Mouse (Mus musculus) C2C12 (cell line): ENCODE data around the gene Cd79b. TPM values are rescaled to one million over a fixed set of nuclear protein-coding genes. Genes with fewer than 3 reads are reported as not detected.

Experiments used
- H3K27me3 ChIP-seq: one replicate; pipeline ENCODE4 v1.6.1; 2011; ENCODE audit not compliant: control insufficient read depth, insufficient read depth, insufficient read length
- H3K36me3 ChIP-seq: one replicate; pipeline ENCODE4 v1.6.1; 2011; ENCODE audit not compliant: control insufficient read depth, insufficient read depth
- H3K4me3 ChIP-seq: one replicate; pipeline ENCODE4 v1.5.1; 2011; ENCODE audit warnings: mild to moderate bottlenecking, control low read depth; ENCODE audit not compliant: poor library complexity, insufficient read depth, severe bottlenecking
- H3K79me2 ChIP-seq: one replicate; pipeline ENCODE4 v1.6.1; 2011; ENCODE audit not compliant: control insufficient read depth, insufficient read depth
- H3K79me3 ChIP-seq: one replicate; pipeline ENCODE4 v1.6.1; 2011; ENCODE audit warnings: low read depth, control low read depth
- H3ac ChIP-seq: one replicate; pipeline ENCODE3; 2011; ENCODE audit warnings: low read depth; ENCODE audit not compliant: control insufficient read depth, insufficient read length
- CEBPB ChIP-seq: IDR thresholded peaks from one replicate; pipeline ENCODE4 v1.6.1; 2011; ENCODE audit warnings: low read depth, mild to moderate bottlenecking, control low read depth, moderate library complexity
- CTCF ChIP-seq: IDR thresholded peaks from one replicate; pipeline ENCODE4 v1.5.1; 2011; ENCODE audit not compliant: control insufficient read depth, insufficient read depth, insufficient read length
- FOSL1 ChIP-seq: IDR thresholded peaks from one replicate; pipeline ENCODE4 v1.8.0; 2011; ENCODE audit warnings: mild to moderate bottlenecking, low read length; ENCODE audit not compliant: poor library complexity, insufficient read depth, severe bottlenecking
- MAX ChIP-seq: IDR thresholded peaks from one replicate; pipeline ENCODE4 v1.6.1; 2011; ENCODE audit warnings: mild to moderate bottlenecking, control low read depth
- MYOD1 ChIP-seq: IDR thresholded peaks from one replicate; pipeline ENCODE4 v1.6.1; 2011; ENCODE audit warnings: low read depth; ENCODE audit not compliant: control insufficient read depth, insufficient read length
- MYOG ChIP-seq: IDR thresholded peaks from one replicate; pipeline ENCODE4 v1.6.1; 2011; ENCODE audit not compliant: control insufficient read depth, insufficient read length; ENCODE audit errors: extremely low read depth
- USF1 ChIP-seq: IDR thresholded peaks from one replicate; pipeline ENCODE4 v1.6.1; 2011; ENCODE audit warnings: low read depth, mild to moderate bottlenecking, control low read depth, moderate library complexity
- polyA plus RNA-seq: library from polyadenylated mRNA; unstranded; fragments of >200 nt; fragmentation: generic; extraction: Trizol; gene quantifications from one replicate; pipeline ENCODE4 v1.2.1, GENCODE M21; 2012; ENCODE audit warnings: missing spikeins

Gene Cd79b
- polyA plus RNA-seq, 1 experiment, result not detected

DNA sequence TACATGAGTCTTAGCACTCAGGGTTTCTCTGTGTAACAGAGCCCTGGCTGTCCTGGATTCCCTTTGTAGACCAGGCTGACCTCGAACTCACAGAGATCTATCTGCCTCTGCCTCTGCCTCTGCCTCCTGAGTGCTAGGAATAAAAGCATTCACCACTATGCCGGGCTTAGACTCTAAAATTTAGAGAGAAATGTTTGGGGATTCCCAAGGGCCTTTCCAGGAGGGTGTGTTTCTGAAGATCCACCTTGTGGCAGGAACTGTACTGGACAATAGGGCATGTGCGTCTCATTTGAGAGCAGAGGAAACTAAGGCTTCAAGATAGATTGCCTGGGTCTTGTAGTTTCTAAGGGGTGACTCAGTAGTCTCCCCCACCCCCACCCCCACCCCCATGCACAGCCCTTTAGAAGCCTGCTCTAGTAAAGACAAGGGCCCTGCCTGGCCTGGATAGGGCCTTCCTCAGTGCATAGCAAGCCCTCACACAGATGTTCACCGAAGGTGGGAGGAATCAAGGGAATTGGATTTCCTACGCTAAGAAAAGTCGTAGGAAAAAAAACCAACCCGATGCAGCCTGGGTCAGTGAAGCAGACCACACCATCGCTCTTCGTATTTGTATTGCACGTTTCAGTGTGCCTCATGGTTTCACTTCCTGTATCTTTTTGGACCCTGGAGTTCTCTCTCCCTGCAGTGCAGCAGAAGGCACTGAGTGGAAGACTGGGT is 9.1 kb downstream of the Cd79b start:
- H3K27me3 ChIP-seq, result peaks cover 12% of the 10 kb centered on the region
- H3K79me3 ChIP-seq, result no peaks in the 10 kb centered on the region
- H3K36me3 ChIP-seq, result no peaks in the 10 kb centered on the region
- no peak for TF ChIP-seq FOSL1
- no peaks in the 10 kb centered on the region for H3K79me2 ChIP-seq
- H3K4me3 ChIP-seq, result no peak overlapping the region
- no peak overlapping the region for H3ac ChIP-seq

- no peak overlapping the region for H3K4me3 ChIP-seq
- TF ChIP-seq CEBPB (no peak), CTCF (peak; percentile 80)
- H3K79me3 ChIP-seq, result no peaks in the 10 kb centered on the region
- H3K36me3 ChIP-seq, result no peaks in the 10 kb centered on the region
- H3ac ChIP-seq, result no peak overlapping the region
- H3K27me3 ChIP-seq, result peaks cover 13% of the 10 kb centered on the region
- no peaks in the 10 kb centered on the region for H3K79me2 ChIP-seq
Measured at GRCm38 (mm10) chr11:106302634-106303033, 11.9 kb downstream of the Cd79b start.

DNA sequence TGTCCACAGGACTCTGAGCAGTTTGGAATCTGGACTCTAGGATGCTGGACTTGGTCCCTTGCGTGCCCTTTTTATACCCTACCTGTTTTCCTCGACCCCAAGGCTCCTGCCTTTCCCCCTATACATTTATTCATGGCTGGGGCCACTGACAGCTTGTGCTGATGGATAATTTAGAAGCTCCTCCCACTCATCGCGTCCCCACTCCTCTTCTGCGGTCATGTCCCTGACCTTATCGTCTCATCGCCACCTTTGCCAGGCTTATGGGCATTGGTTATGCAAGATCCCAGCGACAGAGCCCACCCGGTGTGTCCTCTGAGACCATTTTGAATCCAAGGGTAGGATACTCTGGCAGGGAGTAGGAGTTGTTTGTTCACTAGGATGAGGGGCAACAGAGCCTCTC is 12.8 kb downstream of the Cd79b start, which contains the start of gene Gh:
Gene Gh (minus strand): TSS at position 101 of the 400 bp plus-strand sequence.
- TF ChIP-seq USF1, result no peak
- no peak for TF ChIP-seq MYOG
- TF ChIP-seq MAX, result no peak
- no peak for TF ChIP-seq FOSL1
- no peak for TF ChIP-seq MYOD1
- no peak for TF ChIP-seq CEBPB

DNA sequence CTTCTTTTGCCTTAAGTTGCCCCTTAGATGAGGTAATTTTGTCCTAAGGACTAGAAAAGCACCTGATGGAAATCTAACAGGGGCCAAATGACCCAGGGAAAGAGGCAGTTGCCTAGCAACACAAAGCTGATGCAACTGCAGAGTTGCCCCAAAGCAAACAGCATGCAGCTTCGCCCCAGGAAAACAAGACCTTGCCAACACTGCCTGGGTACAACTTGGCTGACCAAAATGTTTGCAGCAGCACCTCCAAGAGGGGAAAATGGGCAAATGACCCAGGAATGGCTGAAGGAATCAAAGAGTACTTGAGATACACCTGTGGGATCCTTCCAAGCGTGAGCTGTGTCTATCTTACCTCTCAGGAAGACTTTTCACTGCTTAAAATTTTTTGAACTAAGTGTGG is 22.7 kb downstream of the Cd79b start:
- TF ChIP-seq MYOD1, result no peak
- TF ChIP-seq CEBPB, result no peak
- TF ChIP-seq MAX, result no peak
- no peak for TF ChIP-seq CTCF
- no peak for TF ChIP-seq FOSL1
- TF ChIP-seq MYOG, result no peak
- no peak for TF ChIP-seq USF1
- no peaks in the 10 kb centered on the region for H3K79me2 ChIP-seq
- H3K4me3 ChIP-seq, result no peak overlapping the region

More for the DNA sequence above, 12.8 kb downstream of the Cd79b start, which contains the start of gene Gh:
- H3K79me3 ChIP-seq, result no peaks in the 10 kb centered on the region
- no peak within 1 kb of the TSS for H3ac ChIP-seq
- no peaks in the 10 kb centered on the region for H3K79me2 ChIP-seq
- no peaks in the 10 kb centered on the region for H3K36me3 ChIP-seq
- H3K4me3 ChIP-seq, result no peak within 1 kb of the TSS
- H3K27me3 ChIP-seq, result peaks cover 13% of the 10 kb centered on the region

GRCm38 (mm10) chr11:106290376-106290775 is 24.2 kb downstream of the Cd79b start:
- H3ac ChIP-seq, result no peak overlapping the region
- H3K27me3 ChIP-seq, result no peaks in the 10 kb centered on the region
- H3K36me3 ChIP-seq, result no peaks in the 10 kb centered on the region
- TF ChIP-seq MYOG (no peak), CTCF (no peak), MYOD1 (no peak), FOSL1 (no peak), USF1 (no peak), CEBPB (no peak), MAX (no peak)
- H3K79me2 ChIP-seq, result no peaks in the 10 kb centered on the region
- no peak overlapping the region for H3K4me3 ChIP-seq
- H3K79me3 ChIP-seq, result no peaks in the 10 kb centered on the region

More for the DNA sequence above, 22.7 kb downstream of the Cd79b start:
- Histone ChIP-seq H3K36me3 (no peaks in the 10 kb centered on the region), H3ac (no peak overlapping the region), H3K27me3 (no peaks in the 10 kb centered on the region), H3K79me3 (no peaks in the 10 kb centered on the region)

DNA sequence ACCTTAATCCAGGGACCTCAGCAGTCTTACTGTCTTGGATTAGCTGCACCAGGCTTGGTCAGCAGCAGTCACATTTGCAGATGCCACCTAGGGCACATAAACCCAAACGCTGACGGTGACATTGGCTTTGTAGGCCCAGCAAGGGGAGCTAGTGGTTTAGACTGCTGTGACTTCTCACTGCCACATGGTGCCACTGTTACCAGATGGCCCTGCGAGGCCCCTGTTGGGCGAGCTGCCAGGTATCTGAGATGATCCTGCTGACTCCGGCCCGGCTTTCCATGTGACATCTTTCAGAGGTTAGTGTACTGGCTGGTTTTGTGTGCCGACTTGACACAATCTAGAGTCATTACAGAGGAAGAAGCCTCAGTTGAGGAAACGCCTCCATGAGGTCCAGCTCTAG is 25.2 kb downstream of the Cd79b start:
- H3ac ChIP-seq, result no peak overlapping the region
- H3K36me3 ChIP-seq, result no peaks in the 10 kb centered on the region
- H3K27me3 ChIP-seq, result no peaks in the 10 kb centered on the region
- no peak for TF ChIP-seq CEBPB
- no peak for TF ChIP-seq CTCF
- no peak for TF ChIP-seq MYOG
- TF ChIP-seq MAX, result no peak
- TF ChIP-seq USF1, result no peak
- no peak for TF ChIP-seq FOSL1
- no peak for TF ChIP-seq MYOD1
- no peaks in the 10 kb centered on the region for H3K79me2 ChIP-seq
- H3K4me3 ChIP-seq, result no peak overlapping the region
- H3K79me3 ChIP-seq, result no peaks in the 10 kb centered on the region

DNA sequence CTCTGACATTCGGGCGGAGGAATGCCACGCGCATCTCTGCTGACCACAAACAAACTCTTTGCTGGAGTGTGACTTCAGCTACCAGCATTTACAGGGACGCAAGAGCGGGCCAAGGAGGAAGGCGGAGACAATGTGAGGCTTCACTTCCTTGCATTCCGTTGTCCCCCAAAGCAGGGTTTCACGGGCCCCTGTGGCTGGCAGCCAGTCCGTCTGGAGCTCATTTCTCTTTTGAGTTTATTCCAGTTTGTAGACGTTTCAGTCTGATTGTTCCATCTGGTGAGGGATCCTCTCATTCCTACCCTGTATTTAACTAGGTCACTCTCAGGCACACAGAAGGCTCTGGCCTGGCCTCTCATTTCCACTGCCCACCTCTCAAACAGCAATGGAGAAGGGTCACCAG is 27.6 kb downstream of the Cd79b start:
- Histone ChIP-seq H3K4me3 (no peak overlapping the region), H3K79me3 (no peaks in the 10 kb centered on the region), H3ac (no peak overlapping the region), H3K27me3 (no peaks in the 10 kb centered on the region), H3K36me3 (no peaks in the 10 kb centered on the region), H3K79me2 (no peaks in the 10 kb centered on the region)
- TF ChIP-seq MYOG (no peak), CEBPB (no peak), MYOD1 (no peak), USF1 (no peak), CTCF (no peak), FOSL1 (no peak), MAX (no peak)
